Mouse (Mus musculus) heart, embryonic 14.5 days (tissue): Measurements from ENCODE around the gene Cbx8. TPM values are rescaled to one million over a fixed set of nuclear protein-coding genes. Genes with fewer than 3 reads are reported as not detected.

Experiments
- ATAC-seq: fragments of 200-750 bp; cut with Nextera tagmentation; 2 replicates; pipeline ENCODE4 v1.8.0; 2017; ENCODE audit warnings: low read depth, moderate TSS enrichment; ENCODE audit not compliant: insufficient number of reproducible peaks, insufficient read depth, low FRiP score
- H3K27ac ChIP-seq, 2 experiments: fragments of 200-500 bp in 1 of 2; fragments of 300-500 bp in 1 of 2; sonication (generic) in 1 of 2; replicated peaks in 1 of 2; 2 replicates each; pipeline ENCODE4 v1.5.1; 2012 to 2014; ENCODE audit warnings: low read depth in 2 of 2, low read length in 2 of 2, control low read depth in 1 of 2, mild to moderate bottlenecking in 1 of 2, mixed read lengths in 1 of 2; ENCODE audit not compliant: control insufficient read depth in 1 of 2, insufficient read depth in 1 of 2
- H3K27me3 ChIP-seq: fragments of 300-500 bp; sonication (generic); 2 replicates; pipeline ENCODE4 v1.6.1; 2014; ENCODE audit warnings: mild to moderate bottlenecking, low read length, control low read depth; ENCODE audit not compliant: control insufficient read depth, insufficient read depth
- H3K36me3 ChIP-seq: fragments of 300-500 bp; sonication (generic); 2 replicates; pipeline ENCODE4 v1.6.1; 2014; ENCODE audit warnings: mild to moderate bottlenecking, control low read depth, low read length, mixed read lengths; ENCODE audit not compliant: control insufficient read depth, insufficient read depth
- H3K4me1 ChIP-seq, 2 experiments: fragments of 200-500 bp in 1 of 2; fragments of 300-500 bp in 1 of 2; sonication (generic) in 1 of 2; 2 replicates each; pipeline ENCODE4 v1.6.1; 2012 to 2014; ENCODE audit warnings: low read length in 2 of 2, control low read depth in 1 of 2, mixed read lengths in 1 of 2; ENCODE audit not compliant: control insufficient read depth in 2 of 2, insufficient read depth in 2 of 2
- H3K4me2 ChIP-seq: fragments of 300-500 bp; sonication (generic); 2 replicates; pipeline ENCODE4 v1.6.1; 2014; ENCODE audit warnings: mild to moderate bottlenecking, low read length
- H3K4me3 ChIP-seq, 2 experiments: fragments of 200-500 bp in 1 of 2; fragments of 300-500 bp in 1 of 2; sonication (generic) in 1 of 2; 2 replicates each; pipeline ENCODE4 v1.5.1; 2012 to 2014; ENCODE audit warnings: low read length in 2 of 2, mild to moderate bottlenecking in 2 of 2, control low read depth in 1 of 2, low read depth in 1 of 2, moderate library complexity in 1 of 2; ENCODE audit not compliant: control insufficient read depth in 1 of 2, insufficient read depth in 1 of 2
- H3K9ac ChIP-seq: fragments of 300-500 bp; sonication (generic); 2 replicates; pipeline ENCODE4 v1.6.1; 2014; ENCODE audit warnings: mild to moderate bottlenecking, low read length
- H3K9me3 ChIP-seq: fragments of 300-500 bp; sonication (generic); 2 replicates; pipeline ENCODE4 v1.6.1; 2016; ENCODE audit warnings: low read length, control low read depth; ENCODE audit not compliant: control insufficient read depth
- WGBS: fragments of 180-500 bp; shearing (Covaris S2); extraction: QIAGEN DNeasy Blood & Tissue Kit; methylation state at CpG from one replicate; pipeline ENCODE4 v1.1.7; 2014; 5-methylcytosine and 5-hydroxymethylcytosine counted together
- polyA plus RNA-seq: library from polyadenylated mRNA; unstranded; fragments of >200 nt; fragmentation: Nextera tagmentation; extraction: Ambion mirVana; gene quantifications from 2 replicates; pipeline ENCODE4 v1.2.1, GENCODE M21; 2014

Gene Cbx8
- polyA plus RNA-seq, 1 experiment from 2014 or later = 9.3 TPM

DNA sequence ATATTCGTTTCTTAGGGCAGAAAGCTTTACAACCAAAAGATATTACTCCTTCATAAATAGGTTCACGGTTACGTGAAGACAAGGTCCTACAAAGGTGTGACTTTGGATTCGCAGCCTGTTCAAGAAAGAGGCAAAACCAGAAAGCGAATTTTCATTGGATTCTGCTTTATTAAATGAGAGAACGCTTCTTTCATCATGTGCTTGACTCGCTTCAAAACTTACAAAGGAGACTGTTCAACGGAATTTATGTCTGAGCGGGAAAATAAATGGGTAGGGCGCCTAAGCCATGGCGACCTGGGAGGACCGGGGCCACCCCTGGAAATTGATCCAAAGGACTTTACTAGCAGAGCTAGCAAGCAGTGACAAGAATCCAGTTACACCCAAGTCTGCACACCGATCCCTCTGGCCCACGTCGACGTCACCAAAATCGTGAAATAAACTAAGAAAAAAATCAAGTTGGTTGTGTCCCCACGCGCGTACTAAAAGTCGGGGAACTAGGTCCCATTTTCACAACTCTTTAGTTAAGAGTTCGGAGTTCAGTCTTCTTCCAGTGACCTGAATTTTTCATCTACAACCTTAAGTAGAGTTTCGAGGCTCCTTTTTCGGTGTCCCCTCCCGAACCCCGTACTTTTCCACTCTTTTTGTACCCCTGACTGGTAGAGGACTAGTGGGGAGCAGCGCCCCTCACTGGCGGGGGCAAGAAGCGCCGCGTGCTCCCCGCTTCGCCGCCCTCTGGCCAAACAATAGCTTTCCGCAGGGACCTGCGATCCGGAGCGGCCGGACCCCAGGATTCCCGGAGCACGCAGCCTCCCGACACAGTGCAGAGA lies 18.5 kb downstream of the Cbx8 start:
- Histone ChIP-seq H3K36me3 (peaks cover 10% of the 10 kb centered on the region), H3K4me1 (peaks cover 34% of the 10 kb centered on the region in 2 experiments), H3K27ac (peak overlapping the region in 1 of 2 experiments; percentile 77; a peak in 1 of 4 replicates), H3K27me3 (peaks cover 22% of the 10 kb centered on the region), H3K9ac (peak overlapping the region; percentile 86), H3K9me3 (no peaks in the 10 kb centered on the region), H3K4me3 (peak overlapping the region; percentile 90 to 92), H3K4me2 (peak overlapping the region; percentile 85)
- no peak for ATAC-seq
- 5% methylated on average over 42 of the region's 42 CpGs for WGBS

DNA sequence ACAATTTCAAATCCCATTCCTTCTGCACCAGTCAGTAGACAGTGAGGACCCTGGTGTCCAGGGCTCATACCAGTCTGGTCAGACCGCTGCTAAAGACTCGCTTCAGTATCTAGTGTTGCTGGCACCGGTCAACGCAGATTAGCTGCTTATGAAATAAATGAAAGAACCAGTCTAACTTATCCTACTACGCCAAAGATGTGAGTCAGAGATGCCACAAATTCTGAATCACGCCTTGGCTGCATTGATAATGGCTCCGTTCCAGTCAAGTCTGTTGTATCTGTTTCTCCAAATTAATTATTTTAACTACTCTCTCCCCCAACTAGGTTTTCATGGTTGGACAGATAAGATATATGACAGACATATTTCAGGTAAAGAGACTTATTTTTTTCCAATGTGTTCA lies 19.6 kb downstream of the Cbx8 start:
- Histone ChIP-seq H3K4me3 (no peak overlapping the region), H3K4me2 (no peak overlapping the region), H3K27me3 (peaks cover 22% of the 10 kb centered on the region), H3K27ac (no peak overlapping the region), H3K9ac (no peak overlapping the region), H3K4me1 (peaks cover 27 to 28% of the 10 kb centered on the region in 2 experiments), H3K36me3 (no peaks in the 10 kb centered on the region), H3K9me3 (no peaks in the 10 kb centered on the region)
- no peak for ATAC-seq
- 76% methylated on average over 7 of the region's 7 CpGs for WGBS

DNA sequence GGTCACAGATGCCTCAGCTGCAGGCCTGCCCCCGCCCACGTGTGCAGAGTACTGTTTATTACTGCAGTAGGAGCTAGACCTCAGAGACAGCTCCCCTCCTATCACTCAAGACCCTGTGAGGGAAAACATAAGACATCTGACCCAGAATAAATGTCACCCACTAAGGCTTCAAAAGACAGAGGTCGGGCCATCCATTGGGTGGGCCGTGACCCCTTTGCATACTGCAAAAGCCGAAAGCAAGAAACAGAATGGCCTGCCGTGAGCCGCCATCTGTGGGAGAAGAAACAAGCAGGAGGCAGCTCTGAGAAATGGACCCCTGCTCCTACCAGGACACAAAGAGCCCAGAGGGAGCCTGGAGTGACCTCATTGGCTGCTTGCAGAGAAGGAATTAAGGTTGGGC lies 23.3 kb downstream of the Cbx8 start:
- Histone ChIP-seq H3K27me3 (peaks cover 22% of the 10 kb centered on the region), H3K4me3 (no peak overlapping the region), H3K4me1 (peaks cover 0 to 4% of the 10 kb centered on the region in 2 experiments; a peak in 1 of 4 replicates), H3K9me3 (no peaks in the 10 kb centered on the region), H3K4me2 (no peak overlapping the region), H3K9ac (no peak overlapping the region), H3K27ac (no peak overlapping the region), H3K36me3 (no peaks in the 10 kb centered on the region)
- 82% methylated on average over 7 of the region's 7 CpGs for WGBS
- ATAC-seq = no peak

DNA sequence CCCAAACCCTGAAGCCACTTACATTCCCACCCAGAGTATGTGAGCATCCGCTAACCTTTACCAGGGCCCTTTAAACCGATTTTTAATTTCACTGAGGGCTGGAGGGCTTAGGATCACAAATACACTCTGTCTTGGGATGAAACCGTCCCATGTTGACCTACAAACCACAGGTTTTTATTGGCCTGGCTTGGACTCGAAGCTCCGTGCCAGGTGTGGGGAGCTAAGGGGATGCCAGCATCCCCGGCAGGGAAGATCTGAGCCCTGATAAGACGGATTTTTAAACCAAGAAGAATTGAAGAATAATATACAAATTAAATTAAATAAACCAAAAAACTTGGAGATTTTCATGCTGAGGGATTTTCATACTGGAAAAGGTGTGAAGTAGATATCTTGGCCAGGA lies 26.3 kb downstream of the Cbx8 start:
- Histone ChIP-seq H3K4me3 (no peak overlapping the region), H3K36me3 (no peaks in the 10 kb centered on the region), H3K9ac (no peak overlapping the region), H3K4me1 (no peaks in the 10 kb centered on the region), H3K4me2 (no peak overlapping the region), H3K9me3 (no peaks in the 10 kb centered on the region), H3K27ac (no peak overlapping the region), H3K27me3 (peaks cover 6% of the 10 kb centered on the region; the same call in 1 of the 2 replicates)
- no peak for ATAC-seq
- 76% methylated on average over 7 of the region's 7 CpGs for WGBS

DNA sequence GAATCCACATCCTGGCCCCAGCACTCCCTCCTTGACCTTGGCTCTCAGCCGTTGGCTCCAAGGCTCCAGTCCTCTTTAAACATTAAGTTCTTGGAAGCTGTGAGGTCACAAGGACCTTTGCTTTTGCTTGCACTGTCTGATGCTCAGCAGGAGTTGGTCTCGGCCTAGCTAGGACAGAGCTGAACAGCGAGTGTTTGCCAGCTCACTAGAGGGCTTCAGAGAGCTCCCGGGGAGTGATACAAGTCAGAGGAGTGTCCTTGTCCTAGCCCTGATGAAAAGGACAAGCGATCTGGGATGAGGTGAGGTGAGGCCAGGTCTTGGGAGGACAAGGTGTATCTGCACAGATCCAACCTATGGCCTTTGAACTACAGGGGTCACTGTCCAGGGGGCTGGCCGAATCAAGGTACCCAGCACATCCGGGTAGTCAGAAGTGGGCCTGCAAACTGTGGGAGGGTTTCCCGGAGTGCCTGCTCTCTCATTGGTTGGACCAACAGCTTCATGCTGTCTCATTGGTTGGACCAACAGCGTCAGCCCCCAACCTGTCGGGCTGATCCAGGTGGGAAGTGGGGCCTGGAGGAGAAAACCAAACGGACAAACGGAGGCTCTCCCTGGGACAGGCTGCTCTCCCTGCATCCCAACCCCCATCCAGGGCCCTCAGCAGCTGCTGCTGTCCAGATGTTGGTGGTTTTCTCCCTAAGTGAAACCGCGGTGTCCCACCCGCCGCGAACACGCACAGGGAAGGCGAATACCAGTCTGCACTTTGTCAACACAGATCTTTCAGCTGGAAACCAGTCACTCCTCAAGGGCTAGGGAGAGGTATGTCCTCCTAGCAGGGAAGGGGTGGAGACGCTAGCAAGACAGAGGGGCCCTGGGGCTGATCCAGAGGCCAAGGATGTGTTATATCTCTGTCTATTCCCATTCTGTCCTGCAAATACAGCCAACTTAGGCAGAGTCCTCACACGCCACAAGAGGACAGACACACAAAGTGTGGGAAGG lies 33.0 kb downstream of the Cbx8 start:
- Histone ChIP-seq H3K9me3 (no peaks in the 10 kb centered on the region), H3K36me3 (no peaks in the 10 kb centered on the region), H3K9ac (peak overlapping the region; percentile 47; the same call in 1 of the 2 replicates), H3K4me1 (no peaks in the 10 kb centered on the region; a peak in 2 of 4 replicates), H3K4me2 (peak overlapping the region; percentile 54), H3K27ac (no peak overlapping the region), H3K27me3 (no peaks in the 10 kb centered on the region), H3K4me3 (peak overlapping the region; percentile 16 to 37; a peak in 3 of 4 replicates)
- ATAC-seq = no peak
- WGBS = 18% methylated on average over 21 of the region's 21 CpGs

DNA sequence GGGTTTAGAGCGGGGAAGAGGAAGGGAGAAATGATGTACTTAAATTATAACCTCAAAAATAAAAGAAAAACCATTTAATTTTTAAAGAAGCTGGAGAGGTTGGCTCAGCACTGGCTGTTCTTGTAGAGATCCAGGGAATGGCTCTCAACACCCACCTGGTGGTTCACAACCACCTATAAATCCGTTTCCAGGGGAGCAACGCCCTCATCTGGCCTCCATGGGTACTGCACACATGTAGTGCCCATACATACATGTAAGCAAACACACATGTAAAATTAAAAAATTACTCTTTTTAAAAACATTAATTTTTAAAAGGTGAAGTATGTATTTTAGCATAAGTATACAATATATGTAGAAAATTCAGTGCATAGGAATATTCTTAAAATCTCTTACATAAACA lies 34.3 kb downstream of the Cbx8 start:
- WGBS = 64% methylated on average over 3 of the region's 3 CpGs

DNA sequence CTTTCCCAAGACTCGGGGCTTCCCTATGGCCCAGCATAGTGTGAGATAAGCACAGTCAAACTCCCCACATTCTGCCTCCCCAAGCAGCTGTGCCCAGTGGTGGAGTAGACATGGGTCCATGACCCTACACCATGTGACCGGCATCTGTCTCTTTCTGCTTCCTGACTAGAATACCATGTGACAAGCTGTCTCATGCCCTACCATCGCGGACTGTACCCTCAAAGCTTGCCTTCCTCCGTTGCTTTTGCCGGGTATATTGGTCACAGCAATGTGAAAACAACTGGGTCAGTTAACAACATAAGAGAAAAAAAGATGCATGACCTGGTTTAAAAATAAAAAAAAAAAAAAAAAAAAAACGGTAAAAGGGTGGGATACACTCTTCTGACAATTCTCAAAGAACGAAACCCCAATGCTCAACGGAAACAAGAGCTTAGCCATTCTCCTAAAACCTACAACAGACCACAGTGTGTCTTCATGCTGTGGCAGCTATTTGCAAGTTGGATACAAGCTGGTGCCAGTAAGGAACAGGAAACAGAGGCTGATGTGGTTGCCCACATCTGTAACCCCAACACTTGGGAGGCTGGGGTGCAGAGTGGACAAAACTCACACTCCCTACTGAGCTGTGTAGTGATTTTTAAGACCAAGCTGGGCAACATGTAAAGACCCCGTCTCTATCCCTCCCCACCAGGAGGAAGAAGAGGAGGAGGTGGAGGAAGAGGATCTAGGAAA lies 35.1 kb downstream of the Cbx8 start:
- Histone ChIP-seq H3K4me1 (no peaks in the 10 kb centered on the region; a peak in 2 of 4 replicates), H3K27me3 (peaks cover 5% of the 10 kb centered on the region), H3K9me3 (no peaks in the 10 kb centered on the region), H3K36me3 (no peaks in the 10 kb centered on the region), H3K9ac (no peak overlapping the region), H3K4me2 (no peak overlapping the region), H3K4me3 (no peak overlapping the region), H3K27ac (no peak overlapping the region)
- 80% methylated on average over 10 of the region's 10 CpGs for WGBS
- ATAC-seq = no peak

More for the DNA sequence above, 34.3 kb downstream of the Cbx8 start:
- Histone ChIP-seq H3K4me1 (no peaks in the 10 kb centered on the region; a peak in 2 of 4 replicates), H3K4me2 (no peak overlapping the region), H3K4me3 (no peak overlapping the region), H3K9me3 (no peaks in the 10 kb centered on the region), H3K27ac (no peak overlapping the region), H3K9ac (no peak overlapping the region), H3K36me3 (no peaks in the 10 kb centered on the region), H3K27me3 (no peaks in the 10 kb centered on the region)
- no peak for ATAC-seq
